Mouse (Mus musculus): ENCODE measurements around the gene Oca2.

Gene Oca2

GRCm38 (mm10) chr7:56239543-56239942 is at the start of gene Oca2:
Oca2 (plus strand) TSS chr7:56239760.
- no peak for DNase-seq (ENCODE audit: low spot score in 2 of 2)

- no peak for DNase-seq (ENCODE audit: low spot score in 2 of 2)
These were observed 48.5 kb upstream of the Oca2 start for GRCm38 (mm10) chr7:56191041-56191440.

GRCm38 (mm10) chr7:56191661-56192060 is 47.9 kb upstream of the Oca2 start:
- no peak for DNase-seq (ENCODE audit: low spot score in 2 of 2)

GRCm38 (mm10) chr7:56201483-56202218 is 37.9 kb upstream of the Oca2 start:
- DNase-seq (ENCODE audit: low spot score in 2 of 2) = no peak

- DNase-seq (ENCODE audit: low spot score in 2 of 2) = no peak
These were observed 36.7 kb upstream of the Oca2 start for GRCm38 (mm10) chr7:56202843-56203242.

GRCm38 (mm10) chr7:56203286-56203685 is 36.3 kb upstream of the Oca2 start:
- DNase-seq (ENCODE audit: low spot score in 2 of 2) = no peak

- DNase-seq (ENCODE audit: low spot score in 2 of 2) = no peak
These were observed 34.7 kb upstream of the Oca2 start for GRCm38 (mm10) chr7:56204877-56205276.

- no peak for DNase-seq (ENCODE audit: low spot score in 2 of 2)
These were observed 18.7 kb upstream of the Oca2 start for GRCm38 (mm10) chr7:56220811-56221210.

- DNase-seq (ENCODE audit: low spot score in 2 of 2) = no peak
These were observed 3.7 kb upstream of the Oca2 start for GRCm38 (mm10) chr7:56235794-56236423.

GRCm38 (mm10) chr7:56236617-56237016 is 2.9 kb upstream of the Oca2 start:
- DNase-seq (ENCODE audit: low spot score in 2 of 2) = no peak

GRCm38 (mm10) chr7:56254568-56254967 is 15.0 kb downstream of the Oca2 start:
- DNase-seq (ENCODE audit: low spot score in 2 of 2) = no peak

- no peak for DNase-seq (ENCODE audit: low spot score in 2 of 2)
These were observed 18.4 kb downstream of the Oca2 start for GRCm38 (mm10) chr7:56257875-56258441.

- DNase-seq (ENCODE audit: low spot score in 2 of 2) = no peak
These were observed 37.9 kb downstream of the Oca2 start for GRCm38 (mm10) chr7:56277506-56277905.

- DNase-seq (ENCODE audit: low spot score in 2 of 2) = peak in 1 of 2 experiments; percentile 30
These were observed 52.0 kb downstream of the Oca2 start for GRCm38 (mm10) chr7:56291468-56292115.

GRCm38 (mm10) chr7:56304408-56304807 is 64.8 kb downstream of the Oca2 start:
- DNase-seq (ENCODE audit: low spot score in 2 of 2) = no peak

GRCm38 (mm10) chr7:56314358-56314757 is 74.8 kb downstream of the Oca2 start:
- DNase-seq (ENCODE audit: low spot score in 2 of 2) = no peak

- no peak for DNase-seq (ENCODE audit: low spot score in 2 of 2)
These were observed 76.3 kb downstream of the Oca2 start for GRCm38 (mm10) chr7:56315630-56316529.

GRCm38 (mm10) chr7:56327738-56328137 is 88.2 kb downstream of the Oca2 start:
- no peak for DNase-seq (ENCODE audit: low spot score in 2 of 2)

- DNase-seq (ENCODE audit: low spot score in 2 of 2) = no peak
These were observed 109.0 kb downstream of the Oca2 start for GRCm38 (mm10) chr7:56348528-56348927.

- no peak for DNase-seq (ENCODE audit: low spot score in 2 of 2)
These were observed 117.2 kb downstream of the Oca2 start for GRCm38 (mm10) chr7:56356658-56357342.

All from thymus, postnatal 10 days (tissue).